Mouse (Mus musculus): ENCODE measurements around the gene Ccl11.

GRCm38 (mm10) chr11:82057646-82058045, at the start of gene Ccl11:
- TF ChIP-seq CTCF (conservative IDR thresholded peaks at IDR 0.05; ENCODE audit: low read length) (no peak), POU5F1 (IDR thresholded peaks at IDR 0.05; ENCODE audit: borderline replicate concordance, low read length) (no peak), NANOG (IDR thresholded peaks at IDR 0.05; ENCODE audit: borderline replicate concordance, low read length) (no peak)

Measured in E14TG2a.4 (cell line).